Mouse (Mus musculus): ENCODE measurements around the gene Ctsw. TPM values are rescaled to one million over a fixed set of nuclear protein-coding genes. Genes with fewer than 3 reads are reported as not detected.

Ctsw gene
- polyA plus RNA-seq, 2 experiments: 0.25 to 0.27 TPM

- H3K4me3 ChIP-seq (ENCODE audit: insufficient read depth in 1 of 2, low read depth in 2 of 2, low read length in 2 of 2): no peak overlapping the region
- H3K9ac ChIP-seq (replicated peaks): no peak overlapping the region
- WGBS (ENCODE audit: insufficient replicate concordance): 91% methylated on average over 8 of the region's 8 CpGs
- H3K9me3 ChIP-seq (ENCODE audit: control insufficient read depth, low read length): no peaks in the 10 kb centered on the region
- H3K4me1 ChIP-seq (replicated peaks; ENCODE audit: control insufficient read depth in 2 of 2, insufficient read depth in 2 of 2, low read length in 1 of 2): peaks cover 15 to 21% of the 10 kb centered on the region in 2 experiments
- DNase-seq (ENCODE audit: low read depth in 3 of 3, low spot score in 3 of 3) (no peak), ATAC-seq (ENCODE audit: insufficient read depth) (no peak)
- H3K27ac ChIP-seq: no peak overlapping the region
- no peaks in the 10 kb centered on the region for H3K27me3 ChIP-seq (ENCODE audit: control insufficient read depth, insufficient read depth, low read length)
- TF ChIP-seq EP300 (IDR thresholded peaks at IDR 0.05; ENCODE audit: low read depth): no peak
- TF ChIP-seq CTCF (IDR thresholded peaks at IDR 0.05; ENCODE audit: low read depth): no peak
- peaks cover 3% of the 10 kb centered on the region for H3K36me3 ChIP-seq (replicated peaks; ENCODE audit: control insufficient read depth, insufficient read depth, low read depth)
- H3K4me2 ChIP-seq (ENCODE audit: low read depth): no peak overlapping the region
Measured at GRCm38 (mm10) chr19:5485371-5485770, 17.1 kb upstream of the Ctsw start.

GRCm38 (mm10) chr19:5484496-5484895 is 16.2 kb upstream of the Ctsw start:
- DNase-seq (ENCODE audit: low read depth in 3 of 3, low spot score in 3 of 3) (no peak), ATAC-seq (ENCODE audit: insufficient read depth) (no peak)
- Histone ChIP-seq H3K36me3 (replicated peaks; ENCODE audit: control insufficient read depth, insufficient read depth, low read depth) (peaks cover 3% of the 10 kb centered on the region), H3K4me2 (ENCODE audit: low read depth) (no peak overlapping the region), H3K4me3 (ENCODE audit: insufficient read depth in 1 of 2, low read depth in 2 of 2, low read length in 2 of 2) (no peak overlapping the region), H3K27ac (no peak overlapping the region), H3K4me1 (replicated peaks; ENCODE audit: control insufficient read depth in 2 of 2, insufficient read depth in 2 of 2, low read length in 1 of 2) (peaks cover 12 to 17% of the 10 kb centered on the region in 2 experiments), H3K9me3 (ENCODE audit: control insufficient read depth, low read length) (no peaks in the 10 kb centered on the region), H3K9ac (replicated peaks) (no peak overlapping the region), H3K27me3 (ENCODE audit: control insufficient read depth, insufficient read depth, low read length) (no peaks in the 10 kb centered on the region)
- WGBS (ENCODE audit: insufficient replicate concordance): 78% methylated on average over 5 of the region's 5 CpGs
- no peak for TF ChIP-seq EP300 (IDR thresholded peaks at IDR 0.05; ENCODE audit: low read depth)
- no peak for TF ChIP-seq CTCF (IDR thresholded peaks at IDR 0.05; ENCODE audit: low read depth)

GRCm38 (mm10) chr19:5483386-5484359 is 15.4 kb upstream of the Ctsw start:
- Histone ChIP-seq H3K9ac (replicated peaks) (no peak overlapping the region), H3K9me3 (ENCODE audit: control insufficient read depth, low read length) (no peaks in the 10 kb centered on the region), H3K27me3 (ENCODE audit: control insufficient read depth, insufficient read depth, low read length) (no peaks in the 10 kb centered on the region), H3K36me3 (replicated peaks; ENCODE audit: control insufficient read depth, insufficient read depth, low read depth) (peaks cover 3% of the 10 kb centered on the region), H3K4me1 (replicated peaks; ENCODE audit: control insufficient read depth in 2 of 2, insufficient read depth in 2 of 2, low read length in 1 of 2) (peaks cover 11% of the 10 kb centered on the region in 2 experiments), H3K27ac (no peak overlapping the region), H3K4me3 (ENCODE audit: insufficient read depth in 1 of 2, low read depth in 2 of 2, low read length in 2 of 2) (no peak overlapping the region), H3K4me2 (ENCODE audit: low read depth) (no peak overlapping the region)
- 79% methylated on average over 19 of the region's 19 CpGs for WGBS (ENCODE audit: insufficient replicate concordance)
- TF ChIP-seq EP300 (IDR thresholded peaks at IDR 0.05; ENCODE audit: low read depth): no peak
- TF ChIP-seq CTCF (IDR thresholded peaks at IDR 0.05; ENCODE audit: low read depth): no peak
- DNase-seq (ENCODE audit: low read depth in 3 of 3, low spot score in 3 of 3) (no peak), ATAC-seq (ENCODE audit: insufficient read depth) (no peak)

- Histone ChIP-seq H3K9ac (replicated peaks) (no peak overlapping the region), H3K4me1 (replicated peaks; ENCODE audit: control insufficient read depth in 2 of 2, insufficient read depth in 2 of 2, low read length in 1 of 2) (no peaks in the 10 kb centered on the region), H3K27ac (no peak overlapping the region), H3K9me3 (ENCODE audit: control insufficient read depth, low read length) (no peaks in the 10 kb centered on the region), H3K27me3 (ENCODE audit: control insufficient read depth, insufficient read depth, low read length) (no peaks in the 10 kb centered on the region), H3K36me3 (replicated peaks; ENCODE audit: control insufficient read depth, insufficient read depth, low read depth) (peaks cover 3% of the 10 kb centered on the region), H3K4me3 (ENCODE audit: insufficient read depth in 1 of 2, low read depth in 2 of 2, low read length in 2 of 2) (no peak overlapping the region), H3K4me2 (ENCODE audit: low read depth) (no peak overlapping the region)
- 85% methylated on average over 10 of the region's 10 CpGs for WGBS (ENCODE audit: insufficient replicate concordance)
- no peak for DNase-seq (ENCODE audit: low read depth in 3 of 3, low spot score in 3 of 3)
- no peak for ATAC-seq (ENCODE audit: insufficient read depth)
- TF ChIP-seq EP300 (IDR thresholded peaks at IDR 0.05; ENCODE audit: low read depth) (no peak), CTCF (IDR thresholded peaks at IDR 0.05; ENCODE audit: low read depth) (no peak)
Measured at GRCm38 (mm10) chr19:5481398-5481797, 13.1 kb upstream of the Ctsw start.

GRCm38 (mm10) chr19:5480016-5480415 is 11.7 kb upstream of the Ctsw start:
- no peak overlapping the region for H3K9ac ChIP-seq (replicated peaks)
- 77% methylated on average over 10 of the region's 10 CpGs for WGBS (ENCODE audit: insufficient replicate concordance)
- H3K27me3 ChIP-seq (ENCODE audit: control insufficient read depth, insufficient read depth, low read length): peaks cover 8% of the 10 kb centered on the region
- ATAC-seq (ENCODE audit: insufficient read depth) (no peak), DNase-seq (ENCODE audit: low read depth in 3 of 3, low spot score in 3 of 3) (no peak)
- TF ChIP-seq CTCF (IDR thresholded peaks at IDR 0.05; ENCODE audit: low read depth) (no peak), EP300 (IDR thresholded peaks at IDR 0.05; ENCODE audit: low read depth) (no peak)
- no peaks in the 10 kb centered on the region for H3K4me1 ChIP-seq (replicated peaks; ENCODE audit: control insufficient read depth in 2 of 2, insufficient read depth in 2 of 2, low read length in 1 of 2)
- no peak overlapping the region for H3K4me3 ChIP-seq (ENCODE audit: insufficient read depth in 1 of 2, low read depth in 2 of 2, low read length in 2 of 2)
- H3K4me2 ChIP-seq (ENCODE audit: low read depth): no peak overlapping the region
- H3K27ac ChIP-seq: no peak overlapping the region
- no peaks in the 10 kb centered on the region for H3K9me3 ChIP-seq (ENCODE audit: control insufficient read depth, low read length)
- H3K36me3 ChIP-seq (replicated peaks; ENCODE audit: control insufficient read depth, insufficient read depth, low read depth): peaks cover 3% of the 10 kb centered on the region
